13 mouse cellular contexts compared by ENCODE assay signal in genomic region chr8:88780142-88780541, GRCm38 (mm10).
"Had no signal": no experiment of that assay in that cellular context is flagged by ENCODE, and none has a peak within 500 bp of the region (broad histone marks: within the 10 kb centered on the region; RNA-seq: fewer than 3 reads in every experiment).

No protein-coding gene starts in this region.

- DNase-seq: lung, adult 2 months; right cerebral cortex, postnatal 14 days; thymus, adult 18-20 months; thymus, postnatal 14 days; thymus, postnatal 36 days had no signal

- H3K9me3 ChIP-seq: liver, embryonic 12.5 days; megakaryocyte, embryonic 14.5 days; midbrain, embryonic 13.5 days; midbrain, embryonic 15.5 days; neural tube, embryonic 12.5 days had no signal

- H3K27ac ChIP-seq: liver, embryonic 12.5 days; liver, embryonic 14.5 days; macrophage; midbrain, embryonic 13.5 days; midbrain, embryonic 15.5 days; neural tube, embryonic 12.5 days had no signal

- ATAC-seq: liver, embryonic 12.5 days; midbrain, embryonic 13.5 days; midbrain, embryonic 15.5 days had no signal

- H3K4me1 ChIP-seq: liver, embryonic 12.5 days; megakaryocyte, embryonic 14.5 days had no signal

- H3K9ac ChIP-seq: liver, embryonic 12.5 days; liver, embryonic 14.5 days; midbrain, embryonic 13.5 days; midbrain, embryonic 15.5 days; neural tube, embryonic 12.5 days had no signal

- H3K4me2 ChIP-seq: liver, embryonic 12.5 days; midbrain, embryonic 11.5 days; midbrain, embryonic 13.5 days; midbrain, embryonic 15.5 days; neural tube, embryonic 12.5 days had no signal

- H3K4me3 ChIP-seq: liver, embryonic 12.5 days; megakaryocyte, embryonic 14.5 days; midbrain, embryonic 13.5 days; midbrain, embryonic 15.5 days; neural tube, embryonic 12.5 days had no signal

- H3K27me3 ChIP-seq: liver, embryonic 12.5 days; midbrain, embryonic 13.5 days; midbrain, embryonic 15.5 days; neural tube, embryonic 12.5 days had no signal

- H3K36me3 ChIP-seq: liver, embryonic 12.5 days; midbrain, embryonic 13.5 days; midbrain, embryonic 15.5 days; neural tube, embryonic 12.5 days had no signal
